Mouse (Mus musculus) stomach, embryonic 15.5 days (tissue): ENCODE measurements around the gene Syt12. TPM values are rescaled to one million over a fixed set of nuclear protein-coding genes. Genes with fewer than 3 reads are reported as not detected.

Source experiments
- ATAC-seq: fragments of 200-750 bp; cut with Nextera tagmentation; 2 replicates; pipeline ENCODE4 v1.8.0; 2017; ENCODE audit warnings: low read depth, moderate number of reproducible peaks, moderate TSS enrichment; ENCODE audit not compliant: insufficient read depth, low FRiP score
- H3K27ac ChIP-seq: fragments of 300-500 bp; sonication (generic); 2 replicates; pipeline ENCODE4 v1.5.1; 2015; ENCODE audit warnings: mild to moderate bottlenecking, inconsistent platforms
- H3K27me3 ChIP-seq: fragments of 300-500 bp; sonication (generic); replicated peaks from 2 replicates; pipeline ENCODE4 v1.6.1; 2015; ENCODE audit warnings: inconsistent platforms
- H3K36me3 ChIP-seq: fragments of 300-500 bp; sonication (generic); 2 replicates; pipeline ENCODE4 v1.6.1; 2015; ENCODE audit warnings: inconsistent platforms
- H3K4me1 ChIP-seq: fragments of 300-500 bp; sonication (generic); 2 replicates; pipeline ENCODE4 v1.6.1; 2015; ENCODE audit warnings: inconsistent platforms
- H3K4me2 ChIP-seq: fragments of 300-500 bp; sonication (generic); 2 replicates; pipeline ENCODE4 v1.6.1; 2015; ENCODE audit warnings: mild to moderate bottlenecking, inconsistent platforms
- H3K4me3 ChIP-seq: fragments of 300-500 bp; sonication (generic); replicated peaks from 2 replicates; pipeline ENCODE4 v1.5.1; 2015; ENCODE audit warnings: inconsistent platforms
- H3K9ac ChIP-seq: fragments of 300-500 bp; sonication (generic); 2 replicates; pipeline ENCODE4 v1.6.1; 2015; ENCODE audit warnings: inconsistent platforms
- H3K9me3 ChIP-seq: fragments of 300-500 bp; sonication (generic); 2 replicates; pipeline ENCODE4 v1.6.1; 2016; ENCODE audit warnings: inconsistent platforms
- WGBS: fragments of 180-500 bp; shearing (Covaris S2); methylation state at CpG from one replicate; pipeline ENCODE4 v1.1.7; 2015; 5-methylcytosine and 5-hydroxymethylcytosine counted together
- polyA plus RNA-seq: library from polyadenylated mRNA; unstranded; fragments of >200 nt; fragmentation: Nextera tagmentation; extraction: Ambion mirVana; gene quantifications from 2 replicates; pipeline ENCODE4 v1.2.1, GENCODE M21; 2015

Gene Syt12
- polyA plus RNA-seq, result 0.81 and 0.99 TPM in 2 replicates

DNA sequence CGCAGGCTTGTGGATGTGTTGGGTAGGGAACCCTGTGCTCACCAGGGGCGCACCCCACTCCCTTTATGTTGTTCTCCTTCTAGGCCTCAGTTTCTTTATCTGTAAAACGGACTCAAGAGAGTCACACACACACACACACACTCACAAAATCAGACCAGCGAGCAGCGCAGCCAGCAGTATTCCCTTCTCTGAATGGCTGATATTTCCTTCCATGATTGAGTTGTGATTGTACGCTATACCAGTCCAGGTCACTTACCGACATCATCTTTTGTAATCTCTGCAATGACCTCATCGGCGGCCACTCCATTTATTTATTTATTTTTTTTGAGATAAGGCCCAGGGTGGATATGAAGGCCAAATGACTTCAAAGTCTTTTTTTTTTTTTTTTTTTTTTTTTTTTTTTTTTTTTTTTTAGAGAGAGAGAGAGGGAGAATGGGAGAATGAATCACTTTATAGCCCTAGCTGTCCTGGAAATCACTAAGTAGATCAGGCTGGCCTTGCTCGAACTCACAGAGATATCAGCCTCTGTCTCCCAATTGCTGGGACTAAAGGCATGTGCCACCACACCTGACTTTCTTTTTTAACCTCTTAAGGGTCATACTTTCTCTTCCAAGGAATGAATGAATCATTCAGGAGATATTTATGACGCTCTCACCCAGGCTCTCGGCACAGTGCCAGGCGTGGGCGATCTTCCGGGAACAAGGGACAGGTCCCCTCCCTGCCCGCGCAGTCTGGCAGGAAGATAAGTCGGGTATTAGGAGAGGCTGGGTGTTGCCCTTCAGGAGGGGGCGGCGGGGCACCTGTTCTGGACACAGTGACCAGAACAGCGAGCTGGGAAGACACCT lies at the start of gene Syt12:
Syt12 (minus strand) TSS at position 103 of the 845 bp plus-strand sequence.
- H3K9me3 ChIP-seq, result no peaks in the 10 kb centered on the region
- peak within 1 kb of the TSS; percentile 52 for H3K4me3 ChIP-seq
- H3K4me1 ChIP-seq, result peaks cover 11% of the 10 kb centered on the region; the same call in 1 of the 2 replicates
- H3K36me3 ChIP-seq, result no peaks in the 10 kb centered on the region
- H3K4me2 ChIP-seq, result peak within 1 kb of the TSS; percentile 99
- H3K27me3 ChIP-seq, result peaks cover 23% of the 10 kb centered on the region
- H3K27ac ChIP-seq, result no peak within 1 kb of the TSS
- WGBS, result 20% methylated on average over 21 of the region's 21 CpGs
- H3K9ac ChIP-seq, result peak within 1 kb of the TSS; percentile 45
- 0 out of 2 replicates have a peak, but pooled peaks have one; percentile 28 for ATAC-seq

DNA sequence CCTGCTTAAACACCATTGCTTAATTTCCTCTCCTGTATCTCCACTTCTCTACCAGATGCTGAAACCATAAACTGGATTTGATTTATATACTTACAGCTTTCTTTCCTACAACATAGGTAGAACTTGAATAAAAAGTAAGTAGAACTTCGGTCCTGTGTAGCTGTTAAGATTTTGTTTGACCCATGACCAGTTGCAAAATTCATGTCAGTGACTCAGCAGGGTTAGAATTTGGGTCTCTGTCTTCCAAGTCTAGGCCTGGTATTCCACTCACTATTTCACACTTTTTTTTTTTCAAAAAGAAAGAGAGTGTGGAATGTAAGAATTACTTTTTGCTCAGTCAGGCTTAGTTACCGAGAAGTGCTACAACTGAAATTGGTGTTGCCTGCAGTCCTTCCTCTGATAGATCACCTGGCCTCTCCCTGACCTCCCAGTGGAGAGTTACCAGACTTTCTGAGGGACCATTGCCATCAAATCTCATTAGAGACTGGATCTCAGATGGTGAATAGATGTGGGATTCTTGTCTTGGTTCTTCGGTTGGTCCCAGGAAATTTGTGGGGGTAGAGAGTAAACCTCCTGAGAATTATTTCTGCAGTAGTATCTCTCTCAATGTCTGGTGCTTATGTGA lies 44.3 kb upstream of the Syt12 start:
- H3K9ac ChIP-seq, result no peak overlapping the region
- H3K4me3 ChIP-seq, result no peak overlapping the region
- H3K27ac ChIP-seq, result no peak overlapping the region
- H3K27me3 ChIP-seq, result no peaks in the 10 kb centered on the region
- WGBS, result 79% methylated on average over 3 of the region's 3 CpGs
- no peaks in the 10 kb centered on the region for H3K9me3 ChIP-seq
- H3K4me1 ChIP-seq, result no peaks in the 10 kb centered on the region
- H3K36me3 ChIP-seq, result no peaks in the 10 kb centered on the region
- ATAC-seq, result no peak
- no peak overlapping the region for H3K4me2 ChIP-seq

DNA sequence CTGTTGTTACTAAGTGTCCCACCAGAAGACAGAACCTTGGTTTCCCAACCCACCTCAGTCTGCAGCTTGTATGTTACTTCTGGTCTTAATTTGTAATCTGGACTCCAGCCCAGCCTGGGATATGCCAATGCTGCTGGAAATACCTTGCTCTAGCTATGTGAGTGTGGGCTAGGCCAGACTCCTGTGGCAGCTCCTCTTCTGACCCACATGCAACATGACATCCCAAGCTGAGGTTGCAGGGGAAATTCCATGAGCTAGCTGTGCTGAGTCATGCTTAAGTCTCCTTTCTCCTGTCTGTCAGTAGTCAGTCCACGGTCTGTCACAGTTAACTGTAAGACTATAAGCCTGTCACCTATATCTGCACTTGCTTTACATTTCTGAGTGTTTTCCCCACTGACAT lies 40.2 kb upstream of the Syt12 start:
- no peak for ATAC-seq
- Histone ChIP-seq H3K36me3 (no peaks in the 10 kb centered on the region), H3K4me2 (no peak overlapping the region), H3K9ac (no peak overlapping the region), H3K4me3 (no peak overlapping the region), H3K27ac (no peak overlapping the region), H3K27me3 (no peaks in the 10 kb centered on the region), H3K4me1 (peaks cover 7% of the 10 kb centered on the region; the same call in 1 of the 2 replicates), H3K9me3 (no peaks in the 10 kb centered on the region)
- 70% methylated on average over 1 of the region's 1 CpGs for WGBS

- H3K9me3 ChIP-seq, result no peaks in the 10 kb centered on the region
- no peaks in the 10 kb centered on the region for H3K36me3 ChIP-seq
- H3K27ac ChIP-seq, result no peak overlapping the region
- ATAC-seq, result no peak
- no peaks in the 10 kb centered on the region for H3K27me3 ChIP-seq
- 61% methylated on average over 2 of the region's 2 CpGs for WGBS
- no peak overlapping the region for H3K4me2 ChIP-seq
- H3K4me1 ChIP-seq, result peaks cover 7% of the 10 kb centered on the region; the same call in 1 of the 2 replicates
- H3K4me3 ChIP-seq, result no peak overlapping the region
- H3K9ac ChIP-seq, result no peak overlapping the region
These were observed 39.0 kb upstream of the Syt12 start for GRCm38 (mm10) chr19:4516288-4516687.

DNA sequence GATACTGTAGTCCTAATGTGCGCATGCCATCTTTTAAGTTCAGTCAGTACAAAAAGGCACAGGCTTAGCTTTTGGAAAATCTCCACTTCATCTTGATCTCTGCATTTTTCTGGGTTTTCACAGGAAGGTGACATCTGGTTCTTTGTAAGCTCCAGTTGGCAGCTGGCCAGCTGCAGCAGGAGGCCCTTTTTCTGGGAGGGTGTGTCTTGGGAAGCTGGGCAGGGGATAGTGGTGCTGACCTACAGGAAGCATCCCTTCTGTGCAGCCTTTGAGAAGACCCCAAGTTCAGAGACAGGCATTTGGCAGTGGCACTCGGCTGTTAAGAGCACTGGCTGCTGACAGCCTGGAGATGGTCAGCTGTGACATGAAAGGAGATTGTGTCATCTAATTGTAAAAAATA lies 38.5 kb upstream of the Syt12 start:
- ATAC-seq, result peak; percentile 39; the same call in 1 of the 2 replicates
- no peak overlapping the region for H3K4me2 ChIP-seq
- H3K36me3 ChIP-seq, result no peaks in the 10 kb centered on the region
- no peak overlapping the region for H3K4me3 ChIP-seq
- 34% methylated on average over 2 of the region's 2 CpGs for WGBS
- H3K9me3 ChIP-seq, result no peaks in the 10 kb centered on the region
- H3K4me1 ChIP-seq, result peaks cover 12% of the 10 kb centered on the region
- peak overlapping the region; percentile 8; the same call in 1 of the 2 replicates for H3K27ac ChIP-seq
- no peaks in the 10 kb centered on the region for H3K27me3 ChIP-seq
- no peak overlapping the region for H3K9ac ChIP-seq

DNA sequence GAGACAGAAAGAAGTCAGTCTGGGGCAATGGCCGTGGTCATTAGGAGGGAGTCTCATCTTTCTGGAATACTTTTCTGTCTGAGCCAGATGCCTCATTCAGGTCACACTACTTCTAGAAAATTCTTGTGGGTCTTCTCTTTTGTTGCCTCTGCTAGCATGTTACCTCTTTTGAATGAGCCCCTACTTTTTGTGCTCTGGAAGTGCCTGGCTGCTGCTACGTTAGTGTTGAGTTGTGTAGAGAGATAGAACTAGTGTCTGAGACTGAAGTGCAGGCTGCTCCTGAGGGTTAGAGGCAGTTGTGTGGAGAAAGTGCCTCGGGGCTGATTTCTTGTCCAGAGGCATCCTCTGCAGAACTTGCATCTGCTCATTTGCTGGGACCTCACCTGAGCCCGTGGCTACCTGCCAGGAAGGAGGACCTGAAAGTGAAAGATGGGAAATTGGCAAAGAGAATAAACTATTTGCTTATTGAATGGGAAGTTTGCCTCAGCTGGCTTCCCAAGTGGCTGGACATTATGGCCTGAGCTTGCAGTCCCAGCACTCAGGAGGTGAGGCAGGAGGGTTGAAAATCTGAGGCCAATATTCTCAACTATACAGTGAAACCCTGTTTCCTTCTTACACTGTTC lies 36.1 kb upstream of the Syt12 start:
- Histone ChIP-seq H3K4me1 (peaks cover 19% of the 10 kb centered on the region), H3K9ac (no peak overlapping the region), H3K4me3 (no peak overlapping the region), H3K36me3 (no peaks in the 10 kb centered on the region), H3K27me3 (no peaks in the 10 kb centered on the region), H3K27ac (no peak overlapping the region), H3K4me2 (no peak overlapping the region), H3K9me3 (no peaks in the 10 kb centered on the region)
- 67% methylated on average over 4 of the region's 4 CpGs for WGBS
- no peak for ATAC-seq

DNA sequence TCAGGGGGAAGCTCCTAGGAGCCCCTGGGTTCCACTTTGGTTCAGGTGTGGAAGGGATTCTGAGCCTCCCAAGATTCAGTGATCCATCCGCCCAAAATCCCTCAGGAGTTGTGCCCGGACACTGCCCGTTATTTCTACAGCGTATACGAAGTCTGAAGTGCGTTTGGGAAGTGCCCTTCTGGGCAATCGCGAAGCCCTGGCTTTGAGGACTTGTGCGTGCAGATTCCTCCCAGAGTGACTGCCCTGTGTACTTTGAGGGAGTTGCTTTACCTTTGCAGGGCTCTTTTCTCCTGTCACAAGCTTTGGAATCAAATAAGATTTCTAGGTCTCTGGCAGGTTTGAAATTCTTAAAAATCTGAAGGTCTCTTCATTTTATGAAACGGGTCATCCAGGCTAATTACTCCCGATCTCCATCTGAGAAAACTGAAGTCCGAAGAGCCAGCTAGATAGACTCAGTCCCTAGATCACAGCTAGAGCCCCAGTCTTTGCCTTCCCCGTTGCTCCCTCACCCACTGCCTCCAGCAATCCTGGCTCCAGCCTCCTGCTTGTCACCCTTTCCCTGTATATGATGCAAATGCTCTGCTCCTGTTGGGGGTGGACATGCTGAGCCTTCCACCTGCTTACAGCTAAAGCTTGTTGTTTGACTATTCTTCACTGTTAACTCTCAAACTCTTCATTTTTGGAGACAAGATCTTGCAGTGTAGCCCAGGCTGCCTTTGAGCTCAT lies 34.0 kb upstream of the Syt12 start:
- no peak overlapping the region for H3K27ac ChIP-seq
- H3K36me3 ChIP-seq, result no peaks in the 10 kb centered on the region
- ATAC-seq, result no peak
- H3K4me3 ChIP-seq, result peak overlapping the region; percentile 78
- 6% methylated on average over 13 of the region's 13 CpGs for WGBS
- H3K9ac ChIP-seq, result peak overlapping the region; percentile 34; the same call in 1 of the 2 replicates
- peak overlapping the region; percentile 98 for H3K4me2 ChIP-seq
- H3K27me3 ChIP-seq, result no peaks in the 10 kb centered on the region
- H3K4me1 ChIP-seq, result peaks cover 19% of the 10 kb centered on the region
- no peaks in the 10 kb centered on the region for H3K9me3 ChIP-seq

GRCm38 (mm10) chr19:4509986-4510963 lies 33.0 kb upstream of the Syt12 start, which contains the start of gene Pcx:
Gene Pcx (plus strand): TSS chr19:4510472.
- Histone ChIP-seq H3K9ac (peak within 1 kb of the TSS; percentile 34; the same call in 1 of the 2 replicates), H3K4me1 (peaks cover 12% of the 10 kb centered on the region), H3K4me2 (peak within 1 kb of the TSS; percentile 98), H3K36me3 (no peaks in the 10 kb centered on the region), H3K4me3 (peak within 1 kb of the TSS; percentile 78), H3K9me3 (no peaks in the 10 kb centered on the region), H3K27me3 (no peaks in the 10 kb centered on the region), H3K27ac (0 out of 2 replicates have a peak within 1 kb of the TSS, but pooled peaks have one; percentile 41)
- ATAC-seq, result peak; percentile 99
- WGBS, result under 1% methylated on average over 82 of the region's 82 CpGs

DNA sequence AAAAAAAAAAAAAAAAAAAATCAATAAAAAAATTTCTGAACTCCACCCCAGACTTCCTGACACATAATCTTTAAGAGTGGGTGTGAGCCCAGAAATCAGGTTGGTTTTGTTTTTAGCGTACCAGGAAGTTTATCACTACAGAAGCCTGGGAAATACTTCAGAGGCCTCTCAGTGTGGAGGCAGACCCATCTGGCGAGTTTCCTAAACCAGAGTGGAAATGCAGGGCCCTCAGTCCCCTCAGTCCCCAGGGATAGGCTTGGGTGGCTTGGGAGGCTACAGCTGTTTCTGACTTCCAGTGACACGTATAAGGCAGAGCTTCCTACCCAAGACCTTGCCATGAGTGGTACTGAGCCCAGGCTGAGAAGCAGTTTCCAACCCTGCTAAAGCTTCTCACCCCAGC lies 30.5 kb upstream of the Syt12 start:
- H3K27ac ChIP-seq, result peak overlapping the region; percentile 73
- WGBS, result 50% methylated on average over 3 of the region's 3 CpGs
- H3K36me3 ChIP-seq, result no peaks in the 10 kb centered on the region
- no peaks in the 10 kb centered on the region for H3K9me3 ChIP-seq
- H3K4me2 ChIP-seq, result no peak overlapping the region
- H3K27me3 ChIP-seq, result no peaks in the 10 kb centered on the region
- H3K4me1 ChIP-seq, result peaks cover 12% of the 10 kb centered on the region
- H3K4me3 ChIP-seq, result no peak overlapping the region
- ATAC-seq, result no peak
- H3K9ac ChIP-seq, result no peak overlapping the region

- Histone ChIP-seq H3K4me1 (peaks cover 4% of the 10 kb centered on the region), H3K9me3 (no peaks in the 10 kb centered on the region), H3K9ac (no peak overlapping the region), H3K27ac (no peak overlapping the region), H3K27me3 (no peaks in the 10 kb centered on the region), H3K36me3 (no peaks in the 10 kb centered on the region), H3K4me2 (no peak overlapping the region), H3K4me3 (no peak overlapping the region)
- ATAC-seq, result no peak
- WGBS, result 76% methylated on average over 1 of the region's 1 CpGs
These were observed 27.6 kb upstream of the Syt12 start for GRCm38 (mm10) chr19:4504830-4505229.
